Mouse (Mus musculus) cerebral cortex, adult 2 months (tissue): ENCODE results near the gene Zfp408.

ENCODE experiments used
- WGBS: fragments of 180-500 bp; shearing (Covaris S2); methylation state at CpG from one replicate; pipeline ENCODE4 v1.1.7; 2018; 5-methylcytosine and 5-hydroxymethylcytosine counted together

The Zfp408 gene

GRCm38 (mm10) chr2:91650360-91650995, 887 bp upstream of the Zfp408 start:
- WGBS, result 8% methylated on average over 16 of the region's 16 CpGs

- WGBS, result 3% methylated on average over 15 of the region's 15 CpGs
Observed at GRCm38 (mm10) chr2:91649152-91649551, 439 bp downstream of the Zfp408 start.

- WGBS, result 34% methylated on average over 1 of the region's 1 CpGs
Observed at GRCm38 (mm10) chr2:91646733-91647132, 2.9 kb downstream of the Zfp408 start.

GRCm38 (mm10) chr2:91645811-91646210, 3.8 kb downstream of the Zfp408 start:
- 90% methylated on average over 11 of the region's 11 CpGs for WGBS

- WGBS, result 97% methylated on average over 15 of the region's 15 CpGs
Observed at GRCm38 (mm10) chr2:91645354-91645753, 4.2 kb downstream of the Zfp408 start.

- 89% methylated on average over 11 of the region's 11 CpGs for WGBS
Observed at GRCm38 (mm10) chr2:91644021-91644420, 5.6 kb downstream of the Zfp408 start.

GRCm38 (mm10) chr2:91642825-91643415, 6.7 kb downstream of the Zfp408 start:
- WGBS, result 90% methylated on average over 2 of the region's 2 CpGs

- WGBS, result 76% methylated on average over 6 of the region's 6 CpGs
Observed at GRCm38 (mm10) chr2:91638931-91639330, 10.7 kb downstream of the Zfp408 start.

GRCm38 (mm10) chr2:91636727-91637338, 12.8 kb downstream of the Zfp408 start:
- WGBS, result 75% methylated on average over 5 of the region's 5 CpGs

GRCm38 (mm10) chr2:91636229-91636628, 13.4 kb downstream of the Zfp408 start, which contains the start of gene F2:
Gene F2, minus strand, starts transcription at chr2:91636414.
- 87% methylated on average over 8 of the region's 8 CpGs for WGBS

GRCm38 (mm10) chr2:91635486-91635885, 14.1 kb downstream of the Zfp408 start:
- WGBS, result 87% methylated on average over 11 of the region's 11 CpGs

GRCm38 (mm10) chr2:91634841-91635240, 14.8 kb downstream of the Zfp408 start:
- 61% methylated on average over 9 of the region's 9 CpGs for WGBS

- 89% methylated on average over 12 of the region's 12 CpGs for WGBS
Observed at GRCm38 (mm10) chr2:91633334-91633977, 16.1 kb downstream of the Zfp408 start.

GRCm38 (mm10) chr2:91632316-91632715, 17.3 kb downstream of the Zfp408 start:
- 89% methylated on average over 5 of the region's 5 CpGs for WGBS

- WGBS, result 84% methylated on average over 5 of the region's 5 CpGs
Observed at GRCm38 (mm10) chr2:91631826-91632225, 17.8 kb downstream of the Zfp408 start.

- 93% methylated on average over 12 of the region's 12 CpGs for WGBS
Observed at GRCm38 (mm10) chr2:91630384-91630783, 19.2 kb downstream of the Zfp408 start.

- WGBS, result 70% methylated on average over 18 of the region's 18 CpGs
Observed at GRCm38 (mm10) chr2:91629682-91630081, 19.9 kb downstream of the Zfp408 start.

GRCm38 (mm10) chr2:91628171-91628570, 21.4 kb downstream of the Zfp408 start:
- WGBS, result 91% methylated on average over 8 of the region's 8 CpGs

- WGBS, result 82% methylated on average over 5 of the region's 5 CpGs
Observed at GRCm38 (mm10) chr2:91627486-91627885, 22.1 kb downstream of the Zfp408 start.

GRCm38 (mm10) chr2:91623366-91623765, 26.2 kb downstream of the Zfp408 start:
- 92% methylated on average over 7 of the region's 7 CpGs for WGBS

GRCm38 (mm10) chr2:91622356-91622755, 27.2 kb downstream of the Zfp408 start:
- 91% methylated on average over 5 of the region's 5 CpGs for WGBS

GRCm38 (mm10) chr2:91602389-91602788, 47.2 kb downstream of the Zfp408 start:
- WGBS, result 88% methylated on average over 4 of the region's 4 CpGs

- WGBS, result 63% methylated on average over 4 of the region's 4 CpGs
Observed at GRCm38 (mm10) chr2:91600475-91600874, 49.1 kb downstream of the Zfp408 start.
